Comparison of ENCODE assay signal across 32 mouse cellular contexts in the genomic region with DNA sequence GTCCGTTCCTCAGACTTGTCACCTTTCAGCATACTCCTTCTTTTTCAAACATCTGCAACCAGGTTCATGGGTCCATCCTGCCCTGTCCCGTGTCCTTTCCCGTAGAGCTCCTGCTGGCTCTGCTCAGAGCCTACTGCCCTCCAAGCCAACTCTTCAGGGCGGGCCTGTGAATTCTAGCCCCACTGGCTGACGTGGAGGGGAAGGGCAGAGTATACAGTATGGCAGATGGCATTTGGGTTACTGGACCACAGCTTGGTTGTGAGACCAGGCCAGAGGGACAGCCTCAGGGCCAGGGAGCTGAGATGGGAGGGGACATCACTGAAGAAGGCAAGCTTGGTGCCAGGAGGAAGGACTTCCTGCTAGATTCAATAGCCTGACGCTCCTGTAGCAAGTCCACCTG. TPM values are rescaled to one million over a fixed set of nuclear protein-coding genes. Genes with fewer than 3 reads are reported as not detected.
"Had no signal": no experiment of that assay in that cellular context is flagged by ENCODE, and none has a peak within 500 bp of the region (broad histone marks: within the 10 kb centered on the region; RNA-seq: fewer than 3 reads in every experiment).

No protein-coding gene starts in this region.

- H3K4me3 ChIP-seq: liver, embryonic 13.5 days; midbrain, embryonic 10.5 days; midbrain, embryonic 13.5 days; myocyte; neural tube, embryonic 13.5 days; stomach, embryonic 15.5 days had no signal

- H3K4me2 ChIP-seq: liver, embryonic 13.5 days; midbrain, embryonic 13.5 days; neural tube, embryonic 13.5 days; stomach, embryonic 15.5 days had no signal

- H3K27me3 ChIP-seq: liver, embryonic 13.5 days; midbrain, embryonic 13.5 days; neural tube, embryonic 13.5 days; stomach, embryonic 15.5 days had no signal

- H3K9me3 ChIP-seq: liver, embryonic 13.5 days; midbrain, embryonic 10.5 days; midbrain, embryonic 13.5 days; neural tube, embryonic 13.5 days; stomach, embryonic 15.5 days had no signal

- DNase-seq: kidney, adult 2 months; kidney, postnatal 25 days; liver, embryonic 13.5 days; lung, adult 2 months; lung, postnatal 14 days; lung, postnatal 4 days; retina, postnatal 1 day; right cerebral cortex, postnatal 25 days; spleen, adult 18-20 months; thymus, postnatal 25 days had no signal

- H3K9ac ChIP-seq: liver, embryonic 13.5 days; midbrain, embryonic 13.5 days; neural tube, embryonic 13.5 days; stomach, embryonic 15.5 days had no signal

- ATAC-seq: midbrain, embryonic 13.5 days; midbrain, embryonic 16.5 days had no signal

- H3K4me1 ChIP-seq: liver, embryonic 13.5 days; neural tube, embryonic 13.5 days; stomach, embryonic 15.5 days had no signal

- H3K27ac ChIP-seq: kidney, postnatal 0 days; liver, embryonic 13.5 days; midbrain, embryonic 13.5 days; neural tube, embryonic 13.5 days; stomach, embryonic 15.5 days had no signal

- H3K36me3 ChIP-seq: liver, embryonic 13.5 days; midbrain, embryonic 10.5 days; midbrain, embryonic 13.5 days; neural tube, embryonic 13.5 days; stomach, embryonic 15.5 days had no signal

RNA-seq across cellular contexts. Expression of a gene that starts 17.7 kb away (rescaled TPM):
- total RNA-seq: layer of hippocampus, adult 8-10 months; layer of hippocampus, postnatal 10 days; left cerebral cortex, adult 18-20 months; left cerebral cortex, postnatal 10 days; left cerebral cortex, postnatal 36 days; liver, adult 2 months; megakaryocyte progenitor cell, adult 5-6 weeks; monocyte, adult 5-6 weeks; neutrophil, adult 5-6 weeks had no signal
- polyA plus RNA-seq: kidney, adult 2 months; kidney, embryonic 14.5 days; kidney, postnatal 0 days; large intestine, adult 2 months; limb, embryonic 11.5 days; liver, adult 2 months; liver, embryonic 13.5 days; liver, embryonic 16.5 days; lung, adult 2 months; lung, embryonic 16.5 days; midbrain, embryonic 10.5 days; midbrain, embryonic 13.5 days; midbrain, embryonic 16.5 days; myocyte; neural tube, embryonic 13.5 days; thymus, postnatal 0 days had no signal
